Mouse (Mus musculus) kidney, embryonic 15.5 days (tissue): ENCODE measurements around the gene Ahnak. TPM values are rescaled to one million over a fixed set of nuclear protein-coding genes. Genes with fewer than 3 reads are reported as not detected.

Source experiments
- ATAC-seq: fragments of 200-750 bp; cut with Nextera tagmentation; replicated peaks from 2 replicates; pipeline ENCODE4 v1.8.0; 2017; ENCODE audit warnings: moderate TSS enrichment; ENCODE audit not compliant: low FRiP score
- H3K27ac ChIP-seq: fragments of 300-500 bp; sonication (generic); 2 replicates; pipeline ENCODE4 v1.5.1; 2015; ENCODE audit warnings: mild to moderate bottlenecking, inconsistent platforms
- H3K27me3 ChIP-seq: fragments of 300-500 bp; sonication (generic); 2 replicates; pipeline ENCODE4 v1.6.1; 2015; ENCODE audit warnings: inconsistent platforms
- H3K36me3 ChIP-seq: fragments of 300-500 bp; sonication (generic); 2 replicates; pipeline ENCODE4 v1.6.1; 2015; ENCODE audit warnings: inconsistent platforms
- H3K4me1 ChIP-seq: fragments of 300-500 bp; sonication (generic); 2 replicates; pipeline ENCODE4 v1.6.1; 2015; ENCODE audit warnings: inconsistent platforms
- H3K4me2 ChIP-seq: fragments of 300-500 bp; sonication (generic); 2 replicates; pipeline ENCODE4 v1.6.1; 2015; ENCODE audit warnings: moderate library complexity, mild to moderate bottlenecking, inconsistent platforms
- H3K4me3 ChIP-seq: fragments of 300-500 bp; sonication (generic); replicated peaks from 2 replicates; pipeline ENCODE4 v1.5.1; 2015; ENCODE audit warnings: mild to moderate bottlenecking, inconsistent platforms
- H3K9ac ChIP-seq: fragments of 300-500 bp; sonication (generic); 2 replicates; pipeline ENCODE4 v1.6.1; 2015; ENCODE audit warnings: mild to moderate bottlenecking, inconsistent platforms
- H3K9me3 ChIP-seq: fragments of 300-500 bp; sonication (generic); replicated peaks from 2 replicates; pipeline ENCODE4 v1.6.1; 2016; ENCODE audit warnings: inconsistent platforms
- WGBS: fragments of 180-500 bp; shearing (Covaris S2); methylation state at CpG from one replicate; pipeline ENCODE4 v1.1.7; 2015; ENCODE audit warnings: mixed read lengths; 5-methylcytosine and 5-hydroxymethylcytosine counted together
- polyA plus RNA-seq: library from polyadenylated mRNA; unstranded; fragments of >200 nt; fragmentation: Nextera tagmentation; extraction: Ambion mirVana; gene quantifications from 2 replicates; pipeline ENCODE4 v1.2.1, GENCODE M21; 2015

Ahnak gene
- polyA plus RNA-seq, result 17.3 and 18.2 TPM in 2 replicates

GRCm38 (mm10) chr19:8989066-8989566, at the start of gene Ahnak:
Ahnak (plus strand) TSS chr19:8989284.
- Histone ChIP-seq H3K27ac (peak within 1 kb of the TSS; percentile 86), H3K4me3 (peak within 1 kb of the TSS; percentile 68), H3K27me3 (no peaks in the 10 kb centered on the region), H3K9ac (peak within 1 kb of the TSS; percentile 70), H3K9me3 (no peaks in the 10 kb centered on the region), H3K4me2 (peak within 1 kb of the TSS; percentile 90), H3K4me1 (peaks cover 68% of the 10 kb centered on the region), H3K36me3 (no peaks in the 10 kb centered on the region)
- peak; percentile 65 for ATAC-seq
- 0% methylated on average over 40 of the region's 42 CpGs for WGBS

- no peak for ATAC-seq
- WGBS, result 75% methylated on average over 15 of the region's 15 CpGs
- H3K36me3 ChIP-seq, result peaks cover 63% of the 10 kb centered on the region
- no peaks in the 10 kb centered on the region for H3K9me3 ChIP-seq
- peak overlapping the region; percentile 63 for H3K4me3 ChIP-seq
- peak overlapping the region; percentile 72 for H3K4me2 ChIP-seq
- H3K4me1 ChIP-seq, result peaks cover 44% of the 10 kb centered on the region
- H3K27me3 ChIP-seq, result no peaks in the 10 kb centered on the region
- H3K9ac ChIP-seq, result peak overlapping the region; percentile 96
- peak overlapping the region; percentile 99 for H3K27ac ChIP-seq
Measured at GRCm38 (mm10) chr19:8940526-8941133, 48.5 kb upstream of the Ahnak start.

GRCm38 (mm10) chr19:8941136-8941514, 48.0 kb upstream of the Ahnak start:
- Histone ChIP-seq H3K9me3 (no peaks in the 10 kb centered on the region), H3K4me2 (peak overlapping the region; percentile 72), H3K9ac (peak overlapping the region; percentile 96), H3K4me3 (peak overlapping the region; percentile 63), H3K4me1 (peaks cover 45% of the 10 kb centered on the region), H3K27me3 (no peaks in the 10 kb centered on the region), H3K36me3 (peaks cover 63% of the 10 kb centered on the region), H3K27ac (peak overlapping the region; percentile 99)
- ATAC-seq, result peak; percentile 22
- WGBS, result 25% methylated on average over 10 of the region's 10 CpGs

GRCm38 (mm10) chr19:8941515-8942217, 47.4 kb upstream of the Ahnak start, which contains the start of gene Mta2:
Mta2 (plus strand) TSS chr19:8941875.
- peak; percentile 94 for ATAC-seq
- Histone ChIP-seq H3K9me3 (no peaks in the 10 kb centered on the region), H3K4me1 (peaks cover 45% of the 10 kb centered on the region), H3K36me3 (peaks cover 63% of the 10 kb centered on the region), H3K9ac (peak within 1 kb of the TSS; percentile 96), H3K4me2 (peak within 1 kb of the TSS; percentile 72), H3K27ac (peak within 1 kb of the TSS; percentile 99), H3K4me3 (peak within 1 kb of the TSS; percentile 63), H3K27me3 (no peaks in the 10 kb centered on the region)
- under 1% methylated on average over 64 of the region's 64 CpGs for WGBS

GRCm38 (mm10) chr19:8942276-8942964, 46.7 kb upstream of the Ahnak start:
- peak; percentile 73 for ATAC-seq
- H3K4me2 ChIP-seq, result peak overlapping the region; percentile 72
- 0% methylated on average over 46 of the region's 46 CpGs for WGBS

GRCm38 (mm10) chr19:8943047-8943446, 46.0 kb upstream of the Ahnak start:
- H3K4me1 ChIP-seq, result peaks cover 45% of the 10 kb centered on the region
- peaks cover 64% of the 10 kb centered on the region for H3K36me3 ChIP-seq

More at GRCm38 (mm10) chr19:8942276-8942964, 46.7 kb upstream of the Ahnak start:
- Histone ChIP-seq H3K4me3 (peak overlapping the region; percentile 63), H3K27ac (peak overlapping the region; percentile 99), H3K4me1 (peaks cover 45% of the 10 kb centered on the region), H3K27me3 (no peaks in the 10 kb centered on the region), H3K9me3 (no peaks in the 10 kb centered on the region), H3K36me3 (peaks cover 63% of the 10 kb centered on the region), H3K9ac (peak overlapping the region; percentile 96)

GRCm38 (mm10) chr19:8944062-8944461, 45.0 kb upstream of the Ahnak start:
- Histone ChIP-seq H3K9ac (peak overlapping the region; percentile 41; the same call in 1 of the 2 replicates), H3K27ac (peak overlapping the region; percentile 73), H3K4me2 (peak overlapping the region; percentile 72), H3K27me3 (no peaks in the 10 kb centered on the region), H3K4me1 (peaks cover 45% of the 10 kb centered on the region), H3K4me3 (peak overlapping the region; percentile 63), H3K9me3 (no peaks in the 10 kb centered on the region), H3K36me3 (peaks cover 64% of the 10 kb centered on the region)
- ATAC-seq, result no peak
- 52% methylated on average over 5 of the region's 5 CpGs for WGBS

More at GRCm38 (mm10) chr19:8943047-8943446, 46.0 kb upstream of the Ahnak start:
- no peak for ATAC-seq
- H3K4me3 ChIP-seq, result peak overlapping the region; percentile 63
- 55% methylated on average over 2 of the region's 2 CpGs for WGBS
- peak overlapping the region; percentile 96 for H3K9ac ChIP-seq
- H3K4me2 ChIP-seq, result peak overlapping the region; percentile 72
- peak overlapping the region; percentile 99 for H3K27ac ChIP-seq
- no peaks in the 10 kb centered on the region for H3K9me3 ChIP-seq
- H3K27me3 ChIP-seq, result no peaks in the 10 kb centered on the region

- WGBS, result 20% methylated on average over 5 of the region's 5 CpGs
- peak overlapping the region; percentile 26; the same call in 1 of the 2 replicates for H3K9ac ChIP-seq
- peak overlapping the region; percentile 35 for H3K4me3 ChIP-seq
- H3K4me1 ChIP-seq, result peaks cover 45% of the 10 kb centered on the region
- peaks cover 64% of the 10 kb centered on the region for H3K36me3 ChIP-seq
- H3K9me3 ChIP-seq, result no peaks in the 10 kb centered on the region
- peak overlapping the region; percentile 33 for H3K27ac ChIP-seq
- peak overlapping the region; percentile 72 for H3K4me2 ChIP-seq
- ATAC-seq, result no peak
- H3K27me3 ChIP-seq, result no peaks in the 10 kb centered on the region
Measured at GRCm38 (mm10) chr19:8944750-8945149, 44.3 kb upstream of the Ahnak start.

- Histone ChIP-seq H3K4me1 (peaks cover 42% of the 10 kb centered on the region), H3K36me3 (peaks cover 69% of the 10 kb centered on the region), H3K9me3 (no peaks in the 10 kb centered on the region), H3K4me3 (peak overlapping the region; percentile 35), H3K27ac (peak overlapping the region; percentile 33), H3K27me3 (no peaks in the 10 kb centered on the region), H3K4me2 (peak overlapping the region; percentile 72), H3K9ac (peak overlapping the region; percentile 26; the same call in 1 of the 2 replicates)
- 79% methylated on average over 6 of the region's 6 CpGs for WGBS
- no peak for ATAC-seq
Measured at GRCm38 (mm10) chr19:8945251-8945650, 43.8 kb upstream of the Ahnak start.

- no peak overlapping the region for H3K27ac ChIP-seq
- ATAC-seq, result no peak
- H3K4me2 ChIP-seq, result no peak overlapping the region
- peaks cover 86% of the 10 kb centered on the region for H3K36me3 ChIP-seq
- H3K4me1 ChIP-seq, result peaks cover 29% of the 10 kb centered on the region
- no peaks in the 10 kb centered on the region for H3K9me3 ChIP-seq
- no peak overlapping the region for H3K4me3 ChIP-seq
- WGBS, result 93% methylated on average over 7 of the region's 7 CpGs
- H3K9ac ChIP-seq, result no peak overlapping the region
- no peaks in the 10 kb centered on the region for H3K27me3 ChIP-seq
Measured at GRCm38 (mm10) chr19:8946929-8947328, 42.2 kb upstream of the Ahnak start.

GRCm38 (mm10) chr19:8950190-8950589, 38.9 kb upstream of the Ahnak start:
- no peak overlapping the region for H3K4me2 ChIP-seq
- no peak for ATAC-seq

More at GRCm38 (mm10) chr19:8950190-8950589, 38.9 kb upstream of the Ahnak start:
- Histone ChIP-seq H3K9ac (no peak overlapping the region), H3K4me1 (peaks cover 25% of the 10 kb centered on the region), H3K27ac (no peak overlapping the region), H3K27me3 (no peaks in the 10 kb centered on the region), H3K9me3 (no peaks in the 10 kb centered on the region), H3K36me3 (peaks cover 81% of the 10 kb centered on the region), H3K4me3 (no peak overlapping the region)
- WGBS, result 93% methylated on average over 5 of the region's 5 CpGs
